Mouse (Mus musculus) retina, postnatal 7 days (tissue): Measurements from ENCODE around the gene Hapln4.

Experiments
- DNase-seq: peaks from one replicate; pipeline ENCODE4 v3.0.0-alpha.2; 2012; ENCODE audit warnings: low read depth, low spot score

Gene Hapln4

GRCm38 (mm10) chr8:70099276-70099675 is 16.0 kb downstream of the Hapln4 start:
- DNase-seq, result no peak

GRCm38 (mm10) chr8:70100241-70100640 is 17.0 kb downstream of the Hapln4 start:
- no peak for DNase-seq

GRCm38 (mm10) chr8:70104506-70104905 is 21.2 kb downstream of the Hapln4 start:
- no peak for DNase-seq

GRCm38 (mm10) chr8:70104922-70105321 is 21.7 kb downstream of the Hapln4 start:
- no peak for DNase-seq

- DNase-seq, result no peak
Observed at GRCm38 (mm10) chr8:70110451-70110850, 27.2 kb downstream of the Hapln4 start.

- no peak for DNase-seq
Observed at GRCm38 (mm10) chr8:70111192-70111795, 28.0 kb downstream of the Hapln4 start.

GRCm38 (mm10) chr8:70112401-70113016 is 29.3 kb downstream of the Hapln4 start:
- no peak for DNase-seq

GRCm38 (mm10) chr8:70114488-70114887 is 31.2 kb downstream of the Hapln4 start:
- no peak for DNase-seq

GRCm38 (mm10) chr8:70114892-70115291 is 31.6 kb downstream of the Hapln4 start:
- DNase-seq, result no peak

GRCm38 (mm10) chr8:70117611-70118010 is 34.4 kb downstream of the Hapln4 start:
- DNase-seq, result no peak

- no peak for DNase-seq
Observed at GRCm38 (mm10) chr8:70118726-70119700, 35.8 kb downstream of the Hapln4 start.

- peak; percentile 71 for DNase-seq
Observed at GRCm38 (mm10) chr8:70120667-70121066, 37.4 kb downstream of the Hapln4 start, which contains the start of gene Ncan. TSS of gene Ncan (minus strand) at chr8:70120873.

- DNase-seq, result no peak
Observed at GRCm38 (mm10) chr8:70122863-70123262, 39.6 kb downstream of the Hapln4 start.

GRCm38 (mm10) chr8:70124992-70125391 is 41.7 kb downstream of the Hapln4 start:
- DNase-seq, result no peak

- no peak for DNase-seq
Observed at GRCm38 (mm10) chr8:70128435-70128834, 45.2 kb downstream of the Hapln4 start.

GRCm38 (mm10) chr8:70129309-70129952 is 46.2 kb downstream of the Hapln4 start:
- DNase-seq, result no peak

GRCm38 (mm10) chr8:70130066-70130465 is 46.8 kb downstream of the Hapln4 start:
- DNase-seq, result no peak

GRCm38 (mm10) chr8:70131166-70131883 is 48.1 kb downstream of the Hapln4 start, which contains the start of gene Nr2c2ap:
TSS of gene Nr2c2ap (plus strand) at chr8:70131333.
- peak; percentile 73 for DNase-seq

- DNase-seq, result no peak
Observed at GRCm38 (mm10) chr8:70134086-70134485, 50.8 kb downstream of the Hapln4 start.

GRCm38 (mm10) chr8:70134931-70135330 is 51.7 kb downstream of the Hapln4 start:
- no peak for DNase-seq

- no peak for DNase-seq
Observed at GRCm38 (mm10) chr8:70136591-70136990, 53.3 kb downstream of the Hapln4 start.
